Mouse (Mus musculus): Measurements from ENCODE around the gene Tmem179. TPM values are rescaled to one million over a fixed set of nuclear protein-coding genes. Genes with fewer than 3 reads are reported as not detected.

The Tmem179 gene
- total RNA-seq, 2 experiments from 2014 or later, result not detected

GRCm38 (mm10) chr12:112467387-112467786, 49.2 kb downstream of the Tmem179 start:
- ATAC-seq (replicated peaks; ENCODE audit: low FRiP score, poor library complexity, severe bottlenecking), result no peak

GRCm38 (mm10) chr12:112465928-112466327, 50.6 kb downstream of the Tmem179 start:
- no peak for ATAC-seq (replicated peaks; ENCODE audit: low FRiP score, poor library complexity, severe bottlenecking)

- no peak for ATAC-seq (replicated peaks; ENCODE audit: low FRiP score, poor library complexity, severe bottlenecking)
These were observed 52.0 kb downstream of the Tmem179 start for GRCm38 (mm10) chr12:112464516-112464915.

GRCm38 (mm10) chr12:112463750-112464444, 52.6 kb downstream of the Tmem179 start:
- ATAC-seq (replicated peaks; ENCODE audit: low FRiP score, poor library complexity, severe bottlenecking), result no peak

- ATAC-seq (replicated peaks; ENCODE audit: low FRiP score, poor library complexity, severe bottlenecking), result no peak
These were observed 53.3 kb downstream of the Tmem179 start for GRCm38 (mm10) chr12:112463209-112463608.

GRCm38 (mm10) chr12:112462423-112462822, 54.1 kb downstream of the Tmem179 start:
- no peak for ATAC-seq (replicated peaks; ENCODE audit: low FRiP score, poor library complexity, severe bottlenecking)

- no peak for ATAC-seq (replicated peaks; ENCODE audit: low FRiP score, poor library complexity, severe bottlenecking)
These were observed 58.7 kb downstream of the Tmem179 start for GRCm38 (mm10) chr12:112457839-112458238.

GRCm38 (mm10) chr12:112456144-112456713, 60.3 kb downstream of the Tmem179 start:
- no peak for ATAC-seq (replicated peaks; ENCODE audit: low FRiP score, poor library complexity, severe bottlenecking)

GRCm38 (mm10) chr12:112451826-112452225, 64.7 kb downstream of the Tmem179 start:
- ATAC-seq (replicated peaks; ENCODE audit: low FRiP score, poor library complexity, severe bottlenecking), result no peak

- ATAC-seq (replicated peaks; ENCODE audit: low FRiP score, poor library complexity, severe bottlenecking), result no peak
These were observed 65.2 kb downstream of the Tmem179 start for GRCm38 (mm10) chr12:112451381-112451780.

- no peak for ATAC-seq (replicated peaks; ENCODE audit: low FRiP score, poor library complexity, severe bottlenecking)
These were observed 65.7 kb downstream of the Tmem179 start for GRCm38 (mm10) chr12:112450883-112451282.

Other genes starting within 250 kb of the Tmem179 start
- gene A530016L24Rik, start 27.3 kb downstream of the Tmem179 start, total RNA-seq (2015; ENCODE audit: low replicate concordance), result not detected in 2 replicates
- gene A530016L24Rik, start 27.3 kb downstream of the Tmem179 start, total RNA-seq (2017; ENCODE audit: low replicate concordance), result not detected in 2 replicates
- gene Inf2, start 72.0 kb upstream of the Tmem179 start, total RNA-seq (2015; ENCODE audit: low replicate concordance), result 3.1 and 4.6 TPM in 2 replicates
- 0.94 and 3.5 TPM in 2 replicates for gene Inf2, start 72.0 kb upstream of the Tmem179 start, total RNA-seq (2017; ENCODE audit: low replicate concordance)
- 20.5 and 32.3 TPM in 2 replicates for gene Adssl1, start 103.3 kb upstream of the Tmem179 start, total RNA-seq (2015; ENCODE audit: low replicate concordance)
- 23.8 and 24.4 TPM in 2 replicates for gene Adssl1, start 103.3 kb upstream of the Tmem179 start, total RNA-seq (2017; ENCODE audit: low replicate concordance)
- 45.0 and 45.4 TPM in 2 replicates for gene Siva1, start 127.9 kb upstream of the Tmem179 start, total RNA-seq (2015; ENCODE audit: low replicate concordance)
- gene Siva1, start 127.9 kb upstream of the Tmem179 start, total RNA-seq (2017; ENCODE audit: low replicate concordance), result 65.9 and 114 TPM in 2 replicates
- gene Akt1, start 158.1 kb upstream of the Tmem179 start, total RNA-seq (2015; ENCODE audit: low replicate concordance), result 20.9 and 30.7 TPM in 2 replicates
- 25.1 and 26.3 TPM in 2 replicates for gene Akt1, start 158.1 kb upstream of the Tmem179 start, total RNA-seq (2017; ENCODE audit: low replicate concordance)
- 2.3 TPM in 1 of 2 replicates, not detected in the other for gene Zbtb42, start 162.1 kb upstream of the Tmem179 start, total RNA-seq (2015; ENCODE audit: low replicate concordance)
- gene Zbtb42, start 162.1 kb upstream of the Tmem179 start, total RNA-seq (2017; ENCODE audit: low replicate concordance), result 0.42 and 1.2 TPM in 2 replicates
- not detected in 2 replicates for gene Cep170b, start 203.7 kb upstream of the Tmem179 start, total RNA-seq (2015; ENCODE audit: low replicate concordance)
- gene Cep170b, start 203.7 kb upstream of the Tmem179 start, total RNA-seq (2017; ENCODE audit: low replicate concordance), result 0.51 TPM in 1 of 2 replicates, not detected in the other
- gene Pld4, start 243.9 kb upstream of the Tmem179 start, total RNA-seq (2015; ENCODE audit: low replicate concordance), result 31.9 and 42.8 TPM in 2 replicates
- 14.6 and 26.6 TPM in 2 replicates for gene Pld4, start 243.9 kb upstream of the Tmem179 start, total RNA-seq (2017; ENCODE audit: low replicate concordance)